Mouse (Mus musculus): ENCODE data around the gene Myo1e. TPM values are rescaled to one million over a fixed set of nuclear protein-coding genes. Genes with fewer than 3 reads are reported as not detected.

The Myo1e gene
- total RNA-seq, 2 experiments from 2014 or later: 12.3 to 13.7 TPM

- no peak for DNase-seq (ENCODE audit: low spot score in 2 of 2)
- intact Hi-C loops (cut with DNase I): loop anchor here (5.0 kb wide), 1 partner anchor 180 kb away; the partner anchor contains the start of gene Myo1e
Observed at GRCm38 (mm10) chr9:70387410-70388119, 180.4 kb downstream of the Myo1e start.

GRCm38 (mm10) chr9:70389548-70389947 lies 182.4 kb downstream of the Myo1e start:
- intact Hi-C loops (cut with DNase I): loop anchor here (5.0 kb wide), 1 partner anchor 182 kb away; the partner anchor contains the start of gene Myo1e
- no peak for DNase-seq (ENCODE audit: low spot score in 2 of 2)

GRCm38 (mm10) chr9:70391042-70391441 lies 183.9 kb downstream of the Myo1e start:
- intact Hi-C loops (cut with DNase I): no loop called here
- DNase-seq (ENCODE audit: low spot score in 2 of 2): no peak

- DNase-seq (ENCODE audit: low spot score in 2 of 2): no peak
- intact Hi-C loops (cut with DNase I): loop anchor here (2.0 kb wide), 1 partner anchor 283 kb away; no protein-coding TSS in a partner anchor
Observed at GRCm38 (mm10) chr9:70391660-70392562, 184.8 kb downstream of the Myo1e start.

- DNase-seq (ENCODE audit: low spot score in 2 of 2): peak; percentile 61
Observed at GRCm38 (mm10) chr9:70392563-70392907, 185.4 kb downstream of the Myo1e start.

GRCm38 (mm10) chr9:70395617-70396016 lies 188.5 kb downstream of the Myo1e start:
- DNase-seq (ENCODE audit: low spot score in 2 of 2): no peak
- intact Hi-C loops (cut with DNase I): no loop called here

More at GRCm38 (mm10) chr9:70392563-70392907, 185.4 kb downstream of the Myo1e start:
- intact Hi-C loops (cut with DNase I): loop anchor here (2.0 kb wide), 1 partner anchor 284 kb away; no protein-coding TSS in a partner anchor

- intact Hi-C loops (cut with DNase I): no loop called here
- DNase-seq (ENCODE audit: low spot score in 2 of 2): no peak
Observed at GRCm38 (mm10) chr9:70396083-70396482, 188.9 kb downstream of the Myo1e start.

- intact Hi-C loops (cut with DNase I): no loop called here
Observed at GRCm38 (mm10) chr9:70401937-70402539, 194.9 kb downstream of the Myo1e start.

GRCm38 (mm10) chr9:70406596-70406995 lies 199.4 kb downstream of the Myo1e start:
- DNase-seq (ENCODE audit: low spot score in 2 of 2): no peak
- intact Hi-C loops (cut with DNase I): no loop called here

More at GRCm38 (mm10) chr9:70401937-70402539, 194.9 kb downstream of the Myo1e start:
- DNase-seq (ENCODE audit: low spot score in 2 of 2): peak; percentile 64 to 77

- DNase-seq (ENCODE audit: low spot score in 2 of 2): peak in 1 of 2 experiments; percentile 40
- intact Hi-C loops (cut with DNase I): no loop called here
Observed at GRCm38 (mm10) chr9:70408791-70409190, 201.6 kb downstream of the Myo1e start.

- DNase-seq (ENCODE audit: low spot score in 2 of 2): no peak
- intact Hi-C loops (cut with DNase I): loop anchor here (10.0 kb wide), 1 partner anchor 665 kb away; no protein-coding TSS in a partner anchor
Observed at GRCm38 (mm10) chr9:70409743-70410142, 202.6 kb downstream of the Myo1e start.

GRCm38 (mm10) chr9:70410668-70411067 lies 203.5 kb downstream of the Myo1e start:
- intact Hi-C loops (cut with DNase I): loop anchor here (10.0 kb wide), 1 partner anchor 664 kb away; no protein-coding TSS in a partner anchor
- no peak for DNase-seq (ENCODE audit: low spot score in 2 of 2)

GRCm38 (mm10) chr9:70413038-70413437 lies 205.9 kb downstream of the Myo1e start:
- intact Hi-C loops (cut with DNase I): loop anchor here (10.0 kb wide), 1 partner anchor 662 kb away; no protein-coding TSS in a partner anchor
- no peak for DNase-seq (ENCODE audit: low spot score in 2 of 2)

- no peak for DNase-seq (ENCODE audit: low spot score in 2 of 2)
- intact Hi-C loops (cut with DNase I): loop anchor here (10.0 kb wide), 1 partner anchor 658 kb away; no protein-coding TSS in a partner anchor
Observed at GRCm38 (mm10) chr9:70416412-70416811, 209.3 kb downstream of the Myo1e start.

GRCm38 (mm10) chr9:70421257-70422056 lies 214.3 kb downstream of the Myo1e start, which contains the start of gene Ccnb2:
Gene Ccnb2 (minus strand): TSS chr9:70421547.
- intact Hi-C loops (cut with DNase I): no loop called here
- DNase-seq (ENCODE audit: low spot score in 2 of 2): peak; percentile 89 to 91

GRCm38 (mm10) chr9:70422661-70423060 lies 215.5 kb downstream of the Myo1e start:
- intact Hi-C loops (cut with DNase I): no loop called here
- DNase-seq (ENCODE audit: low spot score in 2 of 2): no peak

GRCm38 (mm10) chr9:70439959-70440358 lies 232.8 kb downstream of the Myo1e start:
- no peak for DNase-seq (ENCODE audit: low spot score in 2 of 2)
- intact Hi-C loops (cut with DNase I): no loop called here

- no peak for DNase-seq (ENCODE audit: low spot score in 2 of 2)
- intact Hi-C loops (cut with DNase I): no loop called here
Observed at GRCm38 (mm10) chr9:70449072-70449471, 241.9 kb downstream of the Myo1e start.

All from left cerebral cortex, postnatal 14 days (tissue).